Mouse (Mus musculus) small intestine, adult 10 weeks (tissue): ENCODE results near the gene Smpx. TPM values are rescaled to one million over a fixed set of nuclear protein-coding genes. Genes with fewer than 3 reads are reported as not detected.

Experiments
- polyA plus RNA-seq: library from polyadenylated mRNA; stranded (reverse); fragments of 350-450 nt; fragmentation: Illumina TruSeq; extraction: RNeasy Lipid Tissue Mini Kit (QIAGEN cat#74804); gene quantifications from one replicate; pipeline ENCODE4 v1.2.3, GENCODE M21; 2014; ENCODE audit warnings: low replicate concordance

Gene Smpx
- polyA plus RNA-seq: 17.4 TPM

GRCm38 (mm10) chrX:157698862-157699261, at the start of gene Smpx:
Smpx (plus strand) TSS chrX:157698910.

Other genes with a start within 250 kb of the Smpx start
- 39.5 TPM for gene Sms, start 206.6 kb upstream of the Smpx start, polyA plus RNA-seq
- 5.6 TPM for gene Yy2, start 129.9 kb upstream of the Smpx start, polyA plus RNA-seq
- gene Mbtps2, start 100.2 kb upstream of the Smpx start, polyA plus RNA-seq: 24.6 TPM
- gene Klhl34, start 119.5 kb downstream of the Smpx start, polyA plus RNA-seq: not detected